Mouse (Mus musculus): ENCODE measurements around the gene S1pr1.

DNA sequence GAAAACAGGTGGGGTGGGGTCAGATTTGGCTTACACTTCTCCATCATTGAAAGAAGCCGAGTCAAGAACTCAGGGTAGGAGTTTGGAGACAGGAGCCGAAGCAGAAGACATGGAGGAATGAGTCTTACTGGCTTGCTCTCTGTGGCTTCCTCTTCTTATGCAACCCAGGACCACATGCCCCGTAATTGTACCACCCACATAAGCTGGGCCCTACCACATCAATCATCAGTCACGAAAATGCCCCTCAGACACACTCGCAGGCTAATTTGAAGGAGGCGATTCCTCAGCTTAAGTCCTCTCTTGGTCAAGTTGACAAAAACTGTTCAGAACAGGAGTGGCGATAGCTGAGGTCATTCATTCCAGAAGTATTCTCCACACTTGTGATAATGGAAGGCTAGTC lies 35.9 kb downstream of the S1pr1 start:
- TF ChIP-seq CTCF (IDR thresholded peaks at IDR 0.05; ENCODE audit: borderline replicate concordance, control insufficient read depth, extremely low read depth, insufficient read depth, low read length, poor library complexity) = no peak
- TF ChIP-seq POLR2A (IDR thresholded peaks at IDR 0.05; ENCODE audit: control insufficient read depth, extremely low read depth, insufficient read depth, low read length, poor library complexity) = no peak

All from thymus, adult 2 months (tissue).